Mouse (Mus musculus) MEL (cell line): ENCODE results near the gene Cwc25.

ENCODE experiments used
- CTCF ChIP-seq, 3 experiments: IDR thresholded peaks in 2 of 3; conservative IDR thresholded peaks in 1 of 3; 2 replicates each; pipeline ENCODE4 v1.5.1; 2011 to 2012; ENCODE audit warnings: low read length in 3 of 3, low read depth in 2 of 3, mild to moderate bottlenecking in 2 of 3, improper control_type of control experiment in 1 of 3, inconsistent platforms in 1 of 3, mixed read lengths in 1 of 3, moderate library complexity in 1 of 3; ENCODE audit not compliant: control insufficient read depth in 1 of 3, insufficient read depth in 1 of 3, poor library complexity in 1 of 3, severe bottlenecking in 1 of 3
- GATA1 ChIP-seq: IDR thresholded peaks from 2 replicates; pipeline ENCODE4 v1.6.1; 2011; ENCODE audit warnings: low read depth, low read length, improper control_type of control experiment
- JUND ChIP-seq: IDR thresholded peaks from 2 replicates; pipeline ENCODE4 v1.6.1; 2011; ENCODE audit warnings: low read depth, mild to moderate bottlenecking, improper control_type of control experiment, low read length
- KAT2A ChIP-seq: conservative IDR thresholded peaks from 2 replicates; pipeline ENCODE4 v1.6.1; 2012; ENCODE audit warnings: low read depth, low read length, improper control_type of control experiment, inconsistent platforms
- MEF2A ChIP-seq: IDR thresholded peaks from 2 replicates; pipeline ENCODE4 v1.6.1; 2014; ENCODE audit warnings: low read depth, mild to moderate bottlenecking, inconsistent platforms, low read length, improper control_type of control experiment; ENCODE audit not compliant: poor library complexity, insufficient replicate concordance, severe bottlenecking; ENCODE audit errors: extremely low read depth
- MYB ChIP-seq: IDR thresholded peaks from 2 replicates; pipeline ENCODE4 v1.6.1; 2011; ENCODE audit warnings: mild to moderate bottlenecking, low read depth, low read length, improper control_type of control experiment
- POLR2A ChIP-seq, 2 experiments: IDR thresholded peaks; 2 replicates each; pipeline ENCODE4 v1.6.1; 2011 to 2012; ENCODE audit warnings: low read length in 2 of 2, mild to moderate bottlenecking in 2 of 2, control low read depth in 1 of 2, improper control_type of control experiment in 1 of 2, low read depth in 1 of 2, moderate library complexity in 1 of 2; ENCODE audit not compliant: control insufficient read depth in 1 of 2, insufficient read depth in 1 of 2, poor library complexity in 1 of 2
- POLR2AphosphoS5 ChIP-seq: IDR thresholded peaks from 2 replicates; pipeline ENCODE4 v1.6.1; 2012; ENCODE audit warnings: low read depth, borderline replicate concordance, mild to moderate bottlenecking, inconsistent platforms, low read length, moderate library complexity, mixed read lengths
- SMC3 ChIP-seq: IDR thresholded peaks from 2 replicates; pipeline ENCODE4 v1.6.1; 2011; ENCODE audit warnings: low read depth, low read length, improper control_type of control experiment
- TCF12 ChIP-seq: IDR thresholded peaks from 2 replicates; pipeline ENCODE4 v1.6.1; 2014; ENCODE audit warnings: low read depth, mild to moderate bottlenecking, inconsistent platforms, low read length, improper control_type of control experiment, moderate library complexity
- UBTF ChIP-seq: IDR thresholded peaks from 2 replicates; pipeline ENCODE4 v1.6.1; 2012; ENCODE audit warnings: low read depth, mild to moderate bottlenecking, inconsistent platforms, low read length, improper control_type of control experiment, moderate library complexity, borderline replicate concordance; ENCODE audit not compliant: insufficient read depth
- ZNF384 ChIP-seq: IDR thresholded peaks from 2 replicates; pipeline ENCODE4 v1.6.1; 2012; ENCODE audit warnings: low read depth, mild to moderate bottlenecking, inconsistent platforms, low read length, improper control_type of control experiment

GRCm38 (mm10) chr11:97696669-97697068 lies 69.7 kb downstream of the Cwc25 start:
- TF ChIP-seq POLR2A (IDR thresholded peaks at IDR 0.05; ENCODE audit: control insufficient read depth in 1 of 2, insufficient read depth in 1 of 2, low read depth in 1 of 2, low read length in 2 of 2, poor library complexity in 1 of 2) (no peak), CTCF (IDR thresholded peaks at IDR 0.05 in 2 of 3, conservative IDR thresholded peaks at IDR 0.05 in 1 of 3; ENCODE audit: control insufficient read depth in 1 of 3, insufficient read depth in 1 of 3, low read depth in 2 of 3, low read length in 3 of 3, poor library complexity in 1 of 3, severe bottlenecking in 1 of 3) (no peak), ZNF384 (no peak), UBTF (no peak), MEF2A (no peak), TCF12 (no peak), KAT2A (no peak), MYB (no peak), JUND (no peak), SMC3 (no peak), POLR2AphosphoS5 (no peak), GATA1 (no peak)
